Mouse (Mus musculus): ENCODE measurements around the gene Gm14308. TPM values are rescaled to one million over a fixed set of nuclear protein-coding genes. Genes with fewer than 3 reads are reported as not detected.
"Not testable (repeated sequence)": the region's sequence is repeated elsewhere in the genome, so short reads cannot be mapped to it uniquely, and the experiment has no call there.

Gene Gm14308
- 1 to 10 TPM; 2.8 to 4.4 TPM for polyA plus RNA-seq (2017; shearing (Covaris generic))

DNA sequence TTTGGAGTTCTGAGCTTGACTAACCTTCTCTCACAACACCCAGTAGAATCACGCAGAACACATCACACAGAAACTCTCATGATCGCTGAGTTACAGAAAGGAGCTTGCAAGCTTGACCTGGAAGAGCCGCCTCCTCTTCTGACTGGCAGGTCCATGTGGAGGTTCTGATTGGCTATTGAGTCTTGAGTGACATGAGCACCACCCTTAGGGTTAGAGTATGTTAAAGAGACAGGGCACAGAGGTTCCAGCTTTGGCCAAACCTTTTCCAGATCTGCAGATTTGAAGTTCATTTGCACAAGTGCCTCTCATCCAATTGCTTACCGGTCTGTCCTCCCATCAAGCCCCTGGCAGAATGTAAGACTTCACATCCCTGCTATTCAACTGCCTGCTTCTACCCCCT is at the start of gene Gm14308:
Gene Gm14308 (minus strand): TSS at position 101 of the 400 bp plus-strand sequence.
- ATAC-seq, result not testable (repeated sequence)

DNA sequence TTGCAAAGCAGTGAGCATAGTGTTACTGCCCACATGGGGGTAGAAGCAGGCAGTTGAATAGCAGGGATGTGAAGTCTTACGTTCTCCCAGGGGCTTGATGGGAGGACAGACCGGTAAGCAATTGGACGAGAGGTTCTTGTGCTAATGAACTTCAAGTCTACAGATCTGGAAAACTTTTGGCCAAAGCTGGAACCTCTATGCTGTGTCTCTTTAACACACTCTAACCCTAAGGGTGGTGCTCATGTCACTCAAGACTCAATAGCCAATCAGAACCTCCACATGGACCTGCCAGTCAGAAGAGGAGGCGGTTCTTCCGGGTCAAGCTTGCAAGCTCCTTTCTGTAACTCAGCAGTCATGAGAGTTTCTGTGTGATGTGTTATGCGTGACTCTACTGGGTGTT is 34.1 kb upstream of the Gm14308 start, which contains the start of gene Zfp973:
Gene Zfp973 (plus strand): TSS at position 301 of the 400 bp plus-strand sequence.
- ATAC-seq, result not testable (repeated sequence)

Other genes starting within 250 kb of the Gm14308 start
- gene Gm14435, start 212.8 kb downstream of the Gm14308 start, polyA plus RNA-seq (2017; shearing (Covaris generic)), result 1 to 10 TPM; 8.6 to 9.7 TPM
- 10 to 100 TPM in 1 of 2 experiments, 1 to 10 TPM in 1; 3.7 to 11.3 TPM for gene Gm14434, start 149.6 kb downstream of the Gm14308 start, polyA plus RNA-seq (2017; shearing (Covaris generic))
- not detected for gene Zfp967, start 115.3 kb downstream of the Gm14308 start, polyA plus RNA-seq (2017; shearing (Covaris generic))
- gene Zfp973, start 34.2 kb upstream of the Gm14308 start, polyA plus RNA-seq (2017; shearing (Covaris generic)), result 1 to 10 TPM; 6.8 to 7.3 TPM
- 10 to 100 TPM in 1 of 2 experiments, 1 to 10 TPM in 1; 9.9 to 10.9 TPM for gene Gm14305, start 72.0 kb upstream of the Gm14308 start, polyA plus RNA-seq (2017; shearing (Covaris generic))
- gene Gm14295, start 162.3 kb upstream of the Gm14308 start, polyA plus RNA-seq (2017; shearing (Covaris generic)), result 10 to 100 TPM; 10.5 to 12.2 TPM
- not detected for gene Gm14408, start 194.8 kb upstream of the Gm14308 start, polyA plus RNA-seq (2017; shearing (Covaris generic))

Measured in CD4-positive, CD25-positive, alpha-beta regulatory T cell, adult 4 months (primary cell).